Mouse (Mus musculus): ENCODE measurements around the gene Borcs6. TPM values are rescaled to one million over a fixed set of nuclear protein-coding genes. Genes with fewer than 3 reads are reported as not detected.
A peak's percentile ranks its signal among the peaks of the same experiment; 100 is the strongest.

Gene Borcs6
- polyA plus RNA-seq, 1 experiment from 2014 or later, result 4.3 TPM

DNA sequence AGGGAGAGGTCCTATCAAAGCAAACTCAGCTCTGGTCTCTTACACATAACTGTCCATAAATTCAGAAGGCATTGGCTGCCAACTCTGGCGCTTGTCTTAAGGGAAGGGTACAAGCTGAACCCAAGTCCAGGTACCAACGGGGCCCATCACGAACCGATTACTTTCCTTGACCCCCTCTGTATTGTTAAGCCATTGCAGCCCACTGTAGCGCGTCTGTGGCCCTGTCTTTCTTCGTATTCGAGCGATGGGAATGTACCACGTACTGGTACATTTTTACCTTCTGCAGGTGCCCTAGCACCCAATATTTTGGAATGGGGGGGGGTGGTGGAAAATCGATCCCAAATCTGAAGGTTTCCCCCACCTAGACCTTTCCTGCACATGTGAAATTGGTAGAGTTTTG is 12.7 kb downstream of the Borcs6 start:
- Histone ChIP-seq H3K27ac (replicated peaks) (peak overlapping the region; percentile 90), H3K4me1 (replicated peaks) (peaks cover 64% of the 10 kb centered on the region), H3K4me3 (replicated peaks) (peak overlapping the region; percentile 46; the same call in 1 of the 2 replicates), H3K27me3 (no peaks in the 10 kb centered on the region), H3K36me3 (replicated peaks) (no peaks in the 10 kb centered on the region), H3K4me2 (peak overlapping the region; percentile 91), H3K9ac (peak overlapping the region; percentile 60; the same call in 1 of the 2 replicates), H3K9me3 (replicated peaks) (no peaks in the 10 kb centered on the region)
- ATAC-seq (ENCODE audit: insufficient read depth), result no peak
- WGBS (ENCODE audit: insufficient replicate concordance), result 80% methylated on average over 11 of the region's 11 CpGs

GRCm38 (mm10) chr11:69072666-69073064 is 13.1 kb downstream of the Borcs6 start:
- WGBS (ENCODE audit: insufficient replicate concordance), result 16% methylated on average over 9 of the region's 9 CpGs
- Histone ChIP-seq H3K9me3 (replicated peaks) (no peaks in the 10 kb centered on the region), H3K36me3 (replicated peaks) (no peaks in the 10 kb centered on the region), H3K27ac (replicated peaks) (peak overlapping the region; percentile 90), H3K4me3 (replicated peaks) (peak overlapping the region; percentile 46), H3K4me2 (peak overlapping the region; percentile 91), H3K27me3 (no peaks in the 10 kb centered on the region), H3K9ac (peak overlapping the region; percentile 60), H3K4me1 (replicated peaks) (peaks cover 60% of the 10 kb centered on the region)
- ATAC-seq (ENCODE audit: insufficient read depth), result no peak

DNA sequence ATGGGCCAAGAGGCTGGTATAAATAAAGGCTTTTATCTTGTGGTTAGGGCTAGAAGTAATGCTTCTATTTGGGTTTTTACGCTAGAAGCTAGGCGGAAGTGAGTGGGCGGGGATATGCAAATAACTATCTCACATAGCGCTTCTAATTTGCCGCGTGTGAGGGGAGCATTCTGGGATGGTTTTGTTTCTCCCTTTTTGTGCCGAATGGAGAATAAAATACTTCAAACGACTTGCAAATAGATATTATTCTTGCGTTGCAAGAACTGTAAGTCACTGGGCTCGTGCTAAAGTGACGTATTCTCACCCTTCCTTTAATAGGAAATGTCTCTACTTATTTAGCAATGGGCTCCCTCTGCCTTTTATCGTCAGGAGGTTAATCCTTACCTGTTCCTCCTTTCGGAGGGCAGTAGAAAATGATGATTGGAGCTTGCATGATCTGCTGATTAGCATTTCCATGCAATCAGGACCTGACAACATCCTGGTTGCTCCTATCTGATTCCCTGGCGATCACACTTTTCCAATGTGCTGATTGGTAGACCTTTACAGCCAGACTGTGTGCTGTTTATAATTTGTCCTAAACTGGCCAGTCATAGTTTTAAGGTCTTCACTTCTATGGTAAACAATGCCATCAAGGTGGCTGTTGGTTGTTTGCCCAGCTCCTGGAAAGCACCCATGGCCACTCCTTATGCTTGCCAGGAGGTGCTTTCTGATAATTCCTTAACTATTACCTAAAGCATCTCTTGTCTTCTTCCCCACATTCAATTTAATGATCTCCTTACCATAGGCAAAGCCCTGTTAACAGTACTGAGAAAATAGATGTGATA is 13.8 kb downstream of the Borcs6 start:
- peaks cover 58% of the 10 kb centered on the region for H3K4me1 ChIP-seq (replicated peaks)
- H3K36me3 ChIP-seq (replicated peaks), result no peaks in the 10 kb centered on the region
- peak; percentile 71 for ATAC-seq (ENCODE audit: insufficient read depth)
- H3K4me3 ChIP-seq (replicated peaks), result peak overlapping the region; percentile 46
- H3K4me2 ChIP-seq, result peak overlapping the region; percentile 91
- H3K27ac ChIP-seq (replicated peaks), result peak overlapping the region; percentile 90
- WGBS (ENCODE audit: insufficient replicate concordance), result under 1% methylated on average over 14 of the region's 14 CpGs
- H3K9me3 ChIP-seq (replicated peaks), result no peaks in the 10 kb centered on the region
- no peaks in the 10 kb centered on the region for H3K27me3 ChIP-seq
- peak overlapping the region; percentile 60 for H3K9ac ChIP-seq

DNA sequence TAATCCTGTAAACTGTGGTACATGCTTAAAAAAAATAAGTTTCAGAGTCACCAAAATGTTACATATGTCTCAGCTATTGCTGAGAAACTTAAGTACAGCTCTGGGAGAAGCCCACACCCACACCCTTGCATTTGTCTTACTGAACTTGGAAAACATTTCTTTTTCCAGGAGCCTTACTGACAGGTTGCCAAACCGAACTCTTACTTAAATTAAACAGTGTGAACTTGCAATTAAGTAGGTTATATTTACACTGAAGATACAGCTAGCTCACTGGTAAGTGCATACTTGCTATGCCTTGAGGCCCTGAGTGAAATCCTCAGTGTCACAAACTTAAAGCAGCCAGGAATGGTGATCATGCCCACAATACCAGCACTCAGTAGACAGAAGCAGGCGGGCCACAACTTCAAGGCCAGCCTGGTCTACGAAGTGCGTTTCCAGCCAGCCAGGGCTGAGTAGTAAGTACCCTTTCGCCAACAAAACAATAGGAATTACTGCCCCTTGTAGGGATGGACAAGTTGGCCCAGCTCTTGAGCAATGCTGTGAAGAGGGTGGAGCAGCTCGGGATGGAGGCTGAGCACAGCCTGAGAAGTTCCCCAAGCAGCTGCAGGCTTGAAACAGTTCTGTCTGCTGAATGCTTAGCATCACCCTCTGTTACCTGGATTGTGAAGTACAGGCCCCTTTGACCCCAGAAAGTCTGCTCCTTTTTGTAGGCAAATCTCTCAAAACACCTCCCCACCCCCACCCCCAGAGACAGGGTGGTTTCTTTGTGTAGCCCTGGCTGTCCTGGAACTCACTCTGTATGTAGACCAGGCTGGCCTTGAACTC is 14.6 kb downstream of the Borcs6 start:
- H3K27me3 ChIP-seq, result no peaks in the 10 kb centered on the region
- H3K4me3 ChIP-seq (replicated peaks), result no peak overlapping the region
- H3K9ac ChIP-seq, result peak overlapping the region; percentile 60; the same call in 1 of the 2 replicates
- WGBS (ENCODE audit: insufficient replicate concordance), result 46% methylated on average over 6 of the region's 6 CpGs
- peaks cover 58% of the 10 kb centered on the region for H3K4me1 ChIP-seq (replicated peaks)
- no peaks in the 10 kb centered on the region for H3K9me3 ChIP-seq (replicated peaks)
- no peaks in the 10 kb centered on the region for H3K36me3 ChIP-seq (replicated peaks)
- 0 out of 2 replicates have a peak overlapping the region, but pooled peaks have one; percentile 1 for H3K4me2 ChIP-seq
- no peak for ATAC-seq (ENCODE audit: insufficient read depth)
- H3K27ac ChIP-seq (replicated peaks), result peak overlapping the region; percentile 90

DNA sequence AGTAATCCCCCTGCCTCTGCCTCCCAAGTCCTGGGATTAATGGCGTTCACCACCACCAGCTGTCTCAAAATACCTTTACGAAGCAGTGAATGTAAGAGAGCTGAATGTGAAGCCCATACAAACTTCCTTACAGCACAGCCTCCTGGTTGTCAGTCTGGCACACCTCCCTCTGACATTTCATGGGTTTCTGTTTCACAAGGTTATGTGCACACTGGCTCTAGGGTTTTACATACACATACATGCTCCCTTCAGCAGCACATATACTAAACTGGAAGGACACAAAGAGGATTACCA is 15.2 kb downstream of the Borcs6 start:
- WGBS (ENCODE audit: insufficient replicate concordance), result 52% methylated on average over 2 of the region's 2 CpGs
- H3K4me3 ChIP-seq (replicated peaks), result no peak overlapping the region
- H3K9ac ChIP-seq, result peak overlapping the region; percentile 60; the same call in 1 of the 2 replicates
- H3K27ac ChIP-seq (replicated peaks), result peak overlapping the region; percentile 90
- peaks cover 54% of the 10 kb centered on the region for H3K4me1 ChIP-seq (replicated peaks)
- 0 out of 2 replicates have a peak overlapping the region, but pooled peaks have one; percentile 1 for H3K4me2 ChIP-seq
- no peaks in the 10 kb centered on the region for H3K27me3 ChIP-seq
- no peaks in the 10 kb centered on the region for H3K36me3 ChIP-seq (replicated peaks)
- H3K9me3 ChIP-seq (replicated peaks), result no peaks in the 10 kb centered on the region
- no peak for ATAC-seq (ENCODE audit: insufficient read depth)

- no peak overlapping the region for H3K9ac ChIP-seq
- no peak overlapping the region for H3K4me3 ChIP-seq (replicated peaks)
- no peaks in the 10 kb centered on the region for H3K9me3 ChIP-seq (replicated peaks)
- H3K4me2 ChIP-seq, result no peak overlapping the region
- H3K36me3 ChIP-seq (replicated peaks), result no peaks in the 10 kb centered on the region
- peaks cover 49% of the 10 kb centered on the region for H3K4me1 ChIP-seq (replicated peaks)
- 39% methylated on average over 9 of the region's 9 CpGs for WGBS (ENCODE audit: insufficient replicate concordance)
- no peak overlapping the region for H3K27ac ChIP-seq (replicated peaks)
- ATAC-seq (ENCODE audit: insufficient read depth), result no peak
- no peaks in the 10 kb centered on the region for H3K27me3 ChIP-seq
These were observed 16.4 kb downstream of the Borcs6 start for GRCm38 (mm10) chr11:69075764-69076479.

DNA sequence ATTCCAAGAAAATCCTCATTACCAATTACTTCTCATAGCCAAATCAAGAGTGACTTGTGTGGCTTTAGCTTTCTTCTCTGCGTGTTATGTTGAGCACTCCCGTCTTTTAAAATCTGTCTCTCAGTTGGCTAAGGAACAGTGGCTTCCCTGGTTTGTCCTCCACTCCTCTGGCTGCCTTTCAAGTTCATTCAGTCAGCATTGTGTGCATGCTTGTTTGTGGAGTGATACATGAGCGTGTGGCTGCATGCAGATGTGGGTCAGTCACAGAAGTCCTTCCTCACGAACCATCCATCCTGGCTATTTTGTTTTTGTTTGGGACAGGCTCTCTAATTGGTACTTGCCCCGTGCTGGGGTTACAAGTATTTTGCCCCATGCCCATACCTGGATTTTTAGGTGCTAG is 17.1 kb downstream of the Borcs6 start:
- no peaks in the 10 kb centered on the region; the same call in 1 of the 2 replicates for H3K27me3 ChIP-seq
- H3K27ac ChIP-seq (replicated peaks), result no peak overlapping the region
- peaks cover 42% of the 10 kb centered on the region for H3K4me1 ChIP-seq (replicated peaks)
- no peak overlapping the region for H3K4me3 ChIP-seq (replicated peaks)
- no peaks in the 10 kb centered on the region for H3K9me3 ChIP-seq (replicated peaks)
- H3K36me3 ChIP-seq (replicated peaks), result no peaks in the 10 kb centered on the region
- 68% methylated on average over 5 of the region's 5 CpGs for WGBS (ENCODE audit: insufficient replicate concordance)
- no peak overlapping the region for H3K4me2 ChIP-seq
- H3K9ac ChIP-seq, result no peak overlapping the region
- ATAC-seq (ENCODE audit: insufficient read depth), result no peak

DNA sequence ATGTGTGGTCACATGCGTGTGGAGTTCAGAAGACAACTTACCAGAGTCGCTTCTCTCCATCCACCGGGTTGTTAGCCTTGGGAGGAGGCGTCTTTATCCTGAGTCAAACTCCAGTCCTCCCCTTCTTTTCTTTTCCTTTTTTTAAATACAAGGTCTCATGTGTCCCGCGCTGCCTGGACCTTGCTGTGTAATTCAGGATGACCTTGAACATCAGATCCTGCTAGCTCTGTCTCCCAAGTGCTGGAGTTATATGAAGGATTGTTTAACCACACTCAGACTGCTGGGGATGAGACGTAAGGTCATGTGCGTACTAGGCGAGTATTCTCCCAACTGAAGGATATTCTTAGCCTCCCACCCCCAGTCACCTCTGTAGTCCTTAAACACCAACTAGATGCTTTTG is 17.8 kb downstream of the Borcs6 start:
- no peak for ATAC-seq (ENCODE audit: insufficient read depth)

DNA sequence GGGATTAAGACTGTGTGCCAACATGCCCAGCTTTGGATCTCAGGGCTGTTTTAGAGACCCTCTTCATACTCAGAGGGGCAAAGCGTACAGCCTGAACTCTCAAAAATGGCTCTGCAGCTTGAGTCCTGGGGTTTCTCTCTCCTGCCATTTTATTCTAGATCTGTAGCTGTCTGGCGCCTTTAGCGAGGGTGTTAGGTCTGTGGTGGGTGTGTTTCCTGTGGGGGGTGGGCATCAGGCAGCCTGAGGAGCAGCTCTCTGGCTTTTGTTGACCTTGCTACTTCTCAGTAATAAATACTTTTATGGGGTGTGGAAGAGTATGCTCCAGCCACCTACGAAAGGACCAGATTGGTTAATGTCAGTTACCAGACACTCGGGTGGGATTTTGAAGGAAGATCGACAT is 18.5 kb downstream of the Borcs6 start:
- 70% methylated on average over 6 of the region's 6 CpGs for WGBS (ENCODE audit: insufficient replicate concordance)

More for the DNA sequence above, 17.8 kb downstream of the Borcs6 start:
- H3K36me3 ChIP-seq (replicated peaks), result no peaks in the 10 kb centered on the region
- H3K27me3 ChIP-seq, result no peaks in the 10 kb centered on the region; the same call in 1 of the 2 replicates
- no peak overlapping the region for H3K4me2 ChIP-seq
- no peak overlapping the region; the same call in 1 of the 2 replicates for H3K9ac ChIP-seq
- no peak overlapping the region for H3K4me3 ChIP-seq (replicated peaks)
- H3K4me1 ChIP-seq (replicated peaks), result peaks cover 35% of the 10 kb centered on the region
- H3K27ac ChIP-seq (replicated peaks), result no peak overlapping the region
- no peaks in the 10 kb centered on the region for H3K9me3 ChIP-seq (replicated peaks)
- WGBS (ENCODE audit: insufficient replicate concordance), result 74% methylated on average over 9 of the region's 9 CpGs

GRCm38 (mm10) chr11:69078805-69079438 is 19.4 kb downstream of the Borcs6 start:
- H3K9ac ChIP-seq, result no peak overlapping the region
- ATAC-seq (ENCODE audit: insufficient read depth), result 0 out of 2 replicates have a peak, but pooled peaks have one; percentile 36

More for the DNA sequence above, 18.5 kb downstream of the Borcs6 start:
- Histone ChIP-seq H3K27me3 (peaks cover 6% of the 10 kb centered on the region; the same call in 1 of the 2 replicates), H3K9me3 (replicated peaks) (no peaks in the 10 kb centered on the region), H3K27ac (replicated peaks) (no peak overlapping the region), H3K4me2 (no peak overlapping the region), H3K4me1 (replicated peaks) (peaks cover 29% of the 10 kb centered on the region), H3K4me3 (replicated peaks) (no peak overlapping the region), H3K9ac (no peak overlapping the region), H3K36me3 (replicated peaks) (no peaks in the 10 kb centered on the region)
- ATAC-seq (ENCODE audit: insufficient read depth), result no peak

More at GRCm38 (mm10) chr11:69078805-69079438, 19.4 kb downstream of the Borcs6 start:
- peaks cover 20% of the 10 kb centered on the region for H3K4me1 ChIP-seq (replicated peaks)
- H3K4me3 ChIP-seq (replicated peaks), result no peak overlapping the region
- no peaks in the 10 kb centered on the region for H3K36me3 ChIP-seq (replicated peaks)
- H3K9me3 ChIP-seq (replicated peaks), result no peaks in the 10 kb centered on the region
- 45% methylated on average over 5 of the region's 5 CpGs for WGBS (ENCODE audit: insufficient replicate concordance)
- no peak overlapping the region for H3K27ac ChIP-seq (replicated peaks)
- H3K27me3 ChIP-seq, result peaks cover 6% of the 10 kb centered on the region; the same call in 1 of the 2 replicates
- no peak overlapping the region for H3K4me2 ChIP-seq

All from liver, embryonic 15.5 days (tissue).